In genomic region chr2:59437684-59438393, GRCm38 (mm10) we compare ENCODE assay signal across 8 mouse cellular contexts. TPM values are rescaled to one million over a fixed set of nuclear protein-coding genes. Genes with fewer than 3 reads are reported as not detected.
DNase-seq lines count a peak whose midpoint lies in the region; ATAC-seq and TF ChIP-seq lines count a peak whose summit lies in the region.

No protein-coding gene starts in this region.

- H3K27ac ChIP-seq in forebrain, embryonic 13.5 days, result no peak overlapping the region
- no peak overlapping the region for H3K27ac ChIP-seq in forebrain, embryonic 11.5 days (ENCODE audit: low read depth, low read length)
- peak overlapping the region; percentile 20; the same call in 1 of the 2 replicates for H3K27ac ChIP-seq in kidney, adult 2 months (ENCODE audit: insufficient read depth, low read depth, low read length)
- H3K27ac ChIP-seq in midbrain, embryonic 16.5 days (ENCODE audit: low read length), result no peak overlapping the region

- peaks cover 7% of the 10 kb centered on the region; the same call in 1 of the 2 replicates for H3K4me1 ChIP-seq in forebrain, embryonic 13.5 days
- no peaks in the 10 kb centered on the region for H3K4me1 ChIP-seq in forebrain, embryonic 11.5 days (replicated peaks; ENCODE audit: control insufficient read depth, insufficient read depth, low read length)
- H3K4me1 ChIP-seq in kidney, adult 2 months (ENCODE audit: control insufficient read depth, insufficient read depth, low read length), result peaks cover 7% of the 10 kb centered on the region; the same call in 1 of the 2 replicates
- H3K4me1 ChIP-seq in midbrain, embryonic 16.5 days (ENCODE audit: control insufficient read depth, insufficient read depth, low read length), result no peaks in the 10 kb centered on the region

- H3K9me3 ChIP-seq in forebrain, embryonic 13.5 days (replicated peaks), result no peaks in the 10 kb centered on the region
- H3K9me3 ChIP-seq in forebrain, embryonic 11.5 days (ENCODE audit: control insufficient read depth, low read length), result no peaks in the 10 kb centered on the region
- no peaks in the 10 kb centered on the region; the same call in 1 of the 2 replicates for H3K9me3 ChIP-seq in midbrain, embryonic 16.5 days (replicated peaks; ENCODE audit: control insufficient read depth, low read length, poor library complexity, severe bottlenecking)

- TF ChIP-seq CTCF in kidney, adult 2 months (conservative IDR thresholded peaks at IDR 0.05; ENCODE audit: insufficient read depth, insufficient read length, low read depth, low read length), result no peak

- no peak overlapping the region for H3K4me3 ChIP-seq in forebrain, embryonic 13.5 days
- no peak overlapping the region for H3K4me3 ChIP-seq in forebrain, embryonic 11.5 days (ENCODE audit: low read depth, low read length)
- H3K4me3 ChIP-seq in kidney, adult 2 months (ENCODE audit: insufficient read depth, low read depth, low read length), result 0 out of 2 replicates have a peak overlapping the region, but pooled peaks have one; percentile 24
- H3K4me3 ChIP-seq in midbrain, embryonic 16.5 days (ENCODE audit: low read depth, low read length), result no peak overlapping the region

- no peak for DNase-seq in forebrain, embryonic 11.5 days (ENCODE audit: low spot score)
- peak; percentile 70 to 78 for DNase-seq in cerebellum, adult 18-20 months
- peak; percentile 14 to 41 for DNase-seq in gastrocnemius, postnatal 36 days
- DNase-seq in kidney, adult 2 months, result peak; percentile 94
- peak; percentile 79 to 82 for DNase-seq in left cerebral cortex, postnatal 25 days (ENCODE audit: low spot score in 2 of 2)
- peak; percentile 12 for DNase-seq in thymus, postnatal 0 days (ENCODE audit: low spot score)

- no peaks in the 10 kb centered on the region for H3K27me3 ChIP-seq in forebrain, embryonic 13.5 days
- no peaks in the 10 kb centered on the region for H3K27me3 ChIP-seq in forebrain, embryonic 11.5 days (ENCODE audit: control insufficient read depth, insufficient read depth, low read length)
- no peaks in the 10 kb centered on the region for H3K27me3 ChIP-seq in kidney, adult 2 months (replicated peaks; ENCODE audit: control insufficient read depth, insufficient read depth, low read length)
- no peaks in the 10 kb centered on the region for H3K27me3 ChIP-seq in midbrain, embryonic 16.5 days (ENCODE audit: control insufficient read depth, insufficient read depth, low read depth, low read length)

- intact Hi-C loops in gastrocnemius, postnatal 36 days (cut with DNase I), result loop anchor here (5.0 kb wide), 3 partner anchors 276 to 756 kb away; partner anchors contain the start of genes Ccdc148 and Pkp4
- intact Hi-C loops in left cerebral cortex, postnatal 25 days (cut with DNase I), result loop anchor here (2.0 to 5.0 kb wide), 4 partner anchors 276 to 737 kb away; partner anchors contain the start of genes Ccdc148 and Pkp4

- no peaks in the 10 kb centered on the region for H3K36me3 ChIP-seq in forebrain, embryonic 13.5 days (ENCODE audit: poor library complexity, severe bottlenecking)
- H3K36me3 ChIP-seq in forebrain, embryonic 11.5 days (ENCODE audit: control insufficient read depth, insufficient read depth, low read length), result no peaks in the 10 kb centered on the region
- no peaks in the 10 kb centered on the region for H3K36me3 ChIP-seq in kidney, adult 2 months (ENCODE audit: control insufficient read depth, insufficient read depth, low read length)
- no peaks in the 10 kb centered on the region for H3K36me3 ChIP-seq in midbrain, embryonic 16.5 days (ENCODE audit: control insufficient read depth, insufficient read depth, low read length)

- H3K9ac ChIP-seq in forebrain, embryonic 13.5 days, result no peak overlapping the region
- H3K9ac ChIP-seq in forebrain, embryonic 11.5 days (ENCODE audit: low read length), result no peak overlapping the region
- no peak overlapping the region for H3K9ac ChIP-seq in midbrain, embryonic 16.5 days (ENCODE audit: low read depth, low read length)

- WGBS in forebrain, embryonic 13.5 days, result 63% methylated on average over 12 of the region's 12 CpGs
- 89% methylated on average over 12 of the region's 12 CpGs for WGBS in forebrain, embryonic 11.5 days
- 29% methylated on average over 12 of the region's 12 CpGs for WGBS in kidney, adult 2 months
- WGBS in midbrain, embryonic 16.5 days, result 73% methylated on average over 12 of the region's 12 CpGs

- TF ChIP-seq POLR2A in kidney, adult 2 months (IDR thresholded peaks at IDR 0.05; ENCODE audit: low read depth, low read length), result no peak

- peak overlapping the region; percentile 43 for H3K4me2 ChIP-seq in forebrain, embryonic 13.5 days
- no peak overlapping the region for H3K4me2 ChIP-seq in forebrain, embryonic 11.5 days (ENCODE audit: low read depth, low read length, severe bottlenecking)
- peak overlapping the region; percentile 48 for H3K4me2 ChIP-seq in midbrain, embryonic 16.5 days (ENCODE audit: low read length)

- ATAC-seq in forebrain, embryonic 13.5 days, result peak; percentile 79
- no peak; the same call in 1 of the 2 replicates for ATAC-seq in forebrain, embryonic 11.5 days (replicated peaks; ENCODE audit: low FRiP score)
- ATAC-seq in midbrain, embryonic 16.5 days, result peak; percentile 71

RNA-seq across cellular contexts. Expression of gene Dapl1, which starts 46.6 kb away (rescaled TPM):
- polyA plus RNA-seq in forebrain, embryonic 13.5 days (2015; fragmentation: Nextera tagmentation; extraction: Ambion mirVana), result 0.45 TPM in 1 of 2 replicates, not detected in the other
- 0.69 and 1.1 TPM in 2 replicates for polyA plus RNA-seq in forebrain, embryonic 11.5 days (2014; fragmentation: Nextera tagmentation; extraction: Ambion mirVana)
- not detected for total RNA-seq in gastrocnemius, postnatal 36 days (2021)
- polyA plus RNA-seq in kidney, adult 2 months (2012; rRNA removed), result 0.20 and 1.3 TPM in 2 replicates
- 1 to 10 TPM in 1 of 2 experiments, not detected in 1; 1.7 TPM for total RNA-seq in left cerebral cortex, postnatal 25 days (2021)
- 0.67 and 1.6 TPM in 2 replicates for polyA plus RNA-seq in midbrain, embryonic 16.5 days (2015; fragmentation: Nextera tagmentation; extraction: Ambion mirVana)
- polyA plus RNA-seq in thymus, postnatal 0 days (2015; fragmentation: Nextera tagmentation; extraction: Ambion mirVana), result 4.2 and 4.9 TPM in 2 replicates
